Mouse (Mus musculus) heart, postnatal 14 days (tissue): Measurements from ENCODE around the gene Arpin. TPM values are rescaled to one million over a fixed set of nuclear protein-coding genes. Genes with fewer than 3 reads are reported as not detected.

Experiments used
- DNase-seq, 2 experiments: peaks; one replicate each; pipeline ENCODE4 v3.0.0; 2021 to 2022
- intact Hi-C: fragments of 180-260 bp; cut with DNase I; formaldehyde crosslinking; loops from one replicate; pipeline ENCODE4 v1.15.1; 2025
- microRNA-seq, 2 experiments: library from miRNA; unstranded; fragments of <30 nt; microRNA quantifications; one replicate each; pipeline ENCODE4 v1.2.0; 2021 to 2022
- total RNA-seq, 2 experiments: library from RNA; stranded (reverse); gene quantifications; 2 replicates each; pipeline ENCODE4 v1.2.3; 2021

Gene Arpin
- total RNA-seq, 2 experiments from 2014 or later: 11.5 to 12.5 TPM

DNA sequence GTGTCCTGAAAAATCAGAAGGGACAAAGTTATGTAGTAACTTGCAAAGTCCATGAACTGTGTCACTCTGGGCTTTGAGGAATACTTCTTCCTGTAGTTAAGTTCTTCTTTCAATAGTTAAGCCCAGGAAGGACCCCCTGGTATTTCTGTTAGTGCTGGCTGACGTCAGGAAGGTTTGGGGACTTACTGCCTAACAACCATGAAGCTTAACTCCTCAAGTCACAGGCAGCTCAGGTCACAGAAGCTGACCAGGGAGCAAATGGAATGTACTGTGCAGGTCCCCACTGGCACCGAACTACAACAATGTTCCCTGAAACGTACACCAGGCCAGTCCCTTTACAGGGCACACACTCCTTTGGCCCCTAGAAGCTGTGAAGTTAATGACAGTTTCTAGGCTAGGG lies 39.9 kb downstream of the Arpin start:
- no peak for DNase-seq
- intact Hi-C loops: no loop called here

DNA sequence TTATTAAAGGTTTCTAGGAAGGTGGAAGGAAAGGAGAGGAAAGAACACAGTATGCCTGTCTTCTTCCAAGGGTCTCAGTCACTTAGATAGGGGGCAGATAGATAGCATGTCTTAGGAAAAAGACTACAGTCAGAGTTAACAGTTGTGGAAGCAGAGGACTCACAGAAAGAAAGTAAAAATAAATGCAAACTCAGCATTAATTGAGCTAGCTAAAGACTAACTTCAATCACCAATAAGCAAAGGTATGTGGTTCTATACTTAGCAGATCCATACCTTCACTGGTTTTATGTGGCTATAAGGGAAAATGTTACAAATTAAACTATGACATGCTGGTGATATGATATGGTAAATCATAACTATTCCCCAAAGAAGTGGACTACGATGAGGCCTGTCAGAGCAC lies 40.4 kb downstream of the Arpin start:
- DNase-seq: no peak
- intact Hi-C loops: no loop called here

GRCm38 (mm10) chr7:79892576-79893428 lies 42.4 kb downstream of the Arpin start:
- no peak for DNase-seq
- intact Hi-C loops: no loop called here

DNA sequence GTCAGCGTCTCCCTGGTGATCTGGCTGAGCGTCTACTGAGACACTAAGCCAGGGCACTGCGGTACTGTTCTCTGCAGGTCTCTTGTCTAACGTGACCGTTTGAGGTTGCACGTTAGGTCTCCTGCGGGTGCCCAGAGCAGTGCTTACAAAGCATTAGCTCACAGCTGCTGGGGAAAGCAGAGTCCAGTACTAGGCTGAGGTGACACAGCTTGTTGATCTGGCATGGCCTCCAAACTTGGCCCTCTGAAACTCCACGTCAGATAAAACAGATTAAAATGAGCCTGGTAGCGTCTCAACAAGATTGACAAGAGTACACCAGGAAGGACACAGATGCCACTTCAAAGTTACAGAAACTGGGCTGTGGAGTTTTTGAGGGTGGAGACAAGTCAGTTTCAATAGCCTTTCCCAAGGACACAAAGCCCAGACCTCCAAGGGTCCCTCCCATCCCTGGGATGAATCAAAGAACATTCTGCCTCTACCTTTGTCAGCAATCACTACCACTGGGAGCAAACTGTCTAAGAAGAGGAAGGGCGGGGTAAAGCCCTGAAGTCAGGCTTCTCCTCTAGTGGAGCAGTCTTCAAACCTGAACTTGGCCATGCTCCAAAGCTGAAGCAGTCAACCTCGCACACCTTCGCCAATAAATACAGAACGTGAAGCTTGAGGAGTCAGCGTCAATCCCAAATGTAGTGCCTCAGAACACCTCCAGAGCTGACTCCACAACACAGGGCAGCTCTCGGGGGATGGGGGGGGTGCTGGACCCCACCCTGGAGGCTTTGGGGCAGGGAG lies 44.5 kb downstream of the Arpin start:
- DNase-seq: no peak
- intact Hi-C loops: no loop called here

- DNase-seq: no peak
- intact Hi-C loops: no loop called here
Observed at GRCm38 (mm10) chr7:79888603-79889002, 46.6 kb downstream of the Arpin start.

GRCm38 (mm10) chr7:79883613-79884334 lies 51.4 kb downstream of the Arpin start:
- no peak for DNase-seq
- intact Hi-C loops: no loop called here

DNA sequence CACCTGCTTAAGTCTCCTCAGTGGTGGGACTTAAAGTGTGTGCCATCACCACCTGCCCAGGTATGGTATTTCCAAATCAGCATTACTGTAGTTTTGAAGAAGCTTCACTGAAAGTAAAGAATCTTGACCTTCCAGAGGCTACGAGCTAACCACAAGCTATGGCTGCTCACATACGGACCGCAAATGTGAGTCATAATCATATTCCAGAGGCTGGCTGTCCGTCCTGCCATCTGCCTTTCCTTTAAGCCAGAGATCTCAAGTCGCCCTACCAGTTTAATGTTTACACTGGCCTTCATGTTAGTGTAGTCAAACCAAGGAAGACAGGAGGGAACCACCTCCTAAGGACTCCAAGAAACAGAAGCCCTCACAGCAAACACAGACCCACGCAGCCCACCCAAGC lies 53.3 kb downstream of the Arpin start:
- intact Hi-C loops: no loop called here
- DNase-seq: no peak

DNA sequence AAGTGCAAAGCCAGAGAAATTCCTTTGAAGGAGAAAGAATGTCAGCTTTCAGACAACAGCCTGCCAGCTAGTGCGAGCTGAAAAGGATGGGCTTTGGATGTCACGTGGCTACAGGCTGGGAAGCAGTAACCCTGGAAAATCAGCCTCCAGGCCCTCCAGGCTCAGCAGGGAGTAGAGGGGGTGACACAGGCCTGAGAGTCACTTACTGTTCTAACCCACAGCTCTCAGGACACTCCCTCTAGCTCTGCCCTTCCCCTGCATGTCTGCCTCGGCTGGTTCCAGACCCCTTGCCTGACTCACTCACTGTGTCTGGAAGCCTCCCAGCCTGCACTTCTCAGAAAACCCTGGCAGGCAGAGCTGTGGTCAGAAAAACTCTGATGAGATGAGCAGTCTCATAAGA lies 54.2 kb downstream of the Arpin start:
- intact Hi-C loops: no loop called here
- peak; percentile 39 to 55 for DNase-seq

DNA sequence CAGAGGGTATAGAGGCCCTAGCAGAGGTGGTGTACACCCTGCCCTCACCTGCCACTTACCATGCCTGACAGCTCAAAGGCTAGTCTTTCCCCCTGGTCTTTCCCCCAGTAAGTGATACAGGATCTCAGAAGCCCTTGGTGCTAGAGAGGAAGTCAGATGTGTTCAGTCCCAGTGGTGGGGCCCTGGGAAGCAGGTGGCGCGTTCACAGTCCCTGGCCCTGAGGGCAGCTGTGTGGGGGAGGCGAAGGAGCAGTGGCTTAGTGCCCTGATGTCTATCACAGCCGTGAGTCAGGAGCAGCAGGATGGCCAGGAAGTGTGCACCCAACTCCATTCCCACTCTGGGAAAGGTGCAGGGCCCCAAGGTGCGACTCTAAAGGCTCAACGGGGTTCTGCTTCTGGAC lies 55.1 kb downstream of the Arpin start:
- intact Hi-C loops: no loop called here
- DNase-seq: no peak

DNA sequence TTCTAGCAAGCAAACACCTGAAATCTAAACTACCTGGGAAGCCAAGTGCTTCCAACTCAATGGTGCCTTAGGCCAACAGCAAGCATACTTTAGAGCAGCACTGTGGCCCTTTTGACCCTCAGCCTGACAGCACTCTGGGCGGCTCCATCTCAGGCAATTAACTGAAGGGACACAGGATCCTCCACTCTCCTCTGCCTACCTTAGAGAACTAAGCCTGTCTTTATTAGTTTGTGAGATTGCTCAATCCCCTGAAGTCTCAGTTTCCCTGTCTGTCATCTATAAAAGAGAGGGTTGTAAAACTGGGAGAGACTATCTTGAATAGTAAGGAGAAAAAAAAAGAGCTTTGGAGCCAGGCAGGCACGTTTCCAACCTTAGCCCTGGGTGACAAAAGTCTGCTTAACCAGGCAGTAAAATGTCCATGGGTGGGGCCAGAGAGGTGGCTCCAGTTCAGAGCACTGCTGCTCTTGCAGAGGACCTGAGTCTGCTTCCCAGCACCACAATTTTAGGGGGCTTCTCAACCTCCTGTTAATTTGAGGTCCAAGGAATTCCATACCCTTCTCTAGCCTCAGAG lies 56.6 kb downstream of the Arpin start:
- intact Hi-C loops: no loop called here
- DNase-seq: no peak

Small RNAs within 50 kb of the gene (microRNA-seq; reads per million reads assigned to microRNA genes)
- gene Gm24541: 0 reads per million in 2 experiments

Other genes starting within 250 kb of the Arpin start
- 1 to 10 TPM; 2.2 to 2.5 TPM for gene Kif7, start 219.6 kb downstream of the Arpin start, total RNA-seq
- 10 to 100 TPM in 1 of 2 experiments, 1 to 10 TPM in 1; 5.0 to 24.7 TPM for gene Plin1, start 202.5 kb downstream of the Arpin start, total RNA-seq
- gene Pex11a, start 192.2 kb downstream of the Arpin start, total RNA-seq: 10 to 100 TPM; 13.8 to 14.8 TPM
- under 1 TPM; 0.12 to 0.24 TPM for gene Wdr93, start 192.2 kb downstream of the Arpin start, total RNA-seq
- not detected for gene Mesp1, start 141.6 kb downstream of the Arpin start, total RNA-seq
- gene Mesp2, start 124.6 kb downstream of the Arpin start, total RNA-seq: under 1 TPM; 0.10 to 0.19 TPM
- 10 to 100 TPM; 21.4 to 25.3 TPM for gene Anpep, start 74.3 kb downstream of the Arpin start, total RNA-seq
- 10 to 100 TPM; 19.6 to 20.3 TPM for gene Ap3s2, start 14.7 kb downstream of the Arpin start, total RNA-seq
- 10 to 100 TPM; 21.6 to 27.4 TPM for gene Zfp710, start 89.5 kb upstream of the Arpin start, total RNA-seq
- gene Idh2, start 180.0 kb upstream of the Arpin start, total RNA-seq: 1,000 to 10,000 TPM; 1,322 to 1,446 TPM